Mouse (Mus musculus) lung, embryonic 16.5 days (tissue): ENCODE results near the gene Hspa1a. TPM values are rescaled to one million over a fixed set of nuclear protein-coding genes. Genes with fewer than 3 reads are reported as not detected.
"Not testable (repeated sequence)": the region's sequence is repeated elsewhere in the genome, so short reads cannot be mapped to it uniquely, and the experiment has no call there.

Experiments used
- ATAC-seq: fragments of 200-750 bp; cut with Nextera tagmentation; 2 replicates; pipeline ENCODE4 v1.8.0; 2017; ENCODE audit warnings: low read depth, mild to moderate bottlenecking, moderate library complexity
- H3K27ac ChIP-seq: fragments of 300-500 bp; sonication (generic); 2 replicates; pipeline ENCODE4 v1.5.1; 2014; ENCODE audit warnings: mild to moderate bottlenecking, control low read depth, low read length
- H3K27me3 ChIP-seq: fragments of 300-500 bp; sonication (generic); 2 replicates; pipeline ENCODE4 v1.6.1; 2014; ENCODE audit warnings: low read depth, low read length, mixed read lengths; ENCODE audit not compliant: control insufficient read depth, insufficient read depth
- H3K36me3 ChIP-seq: fragments of 300-500 bp; sonication (generic); 2 replicates; pipeline ENCODE4 v1.6.1; 2014; ENCODE audit warnings: low read length; ENCODE audit not compliant: control insufficient read depth, insufficient read depth
- H3K4me1 ChIP-seq: fragments of 300-500 bp; sonication (generic); replicated peaks from 2 replicates; pipeline ENCODE4 v1.6.1; 2014; ENCODE audit warnings: low read length, mixed read lengths; ENCODE audit not compliant: control insufficient read depth, insufficient read depth
- H3K4me2 ChIP-seq: fragments of 300-500 bp; sonication (generic); 2 replicates; pipeline ENCODE4 v1.6.1; 2014; ENCODE audit warnings: low read depth, low read length, control low read depth
- H3K4me3 ChIP-seq: fragments of 300-500 bp; sonication (generic); 2 replicates; pipeline ENCODE4 v1.5.1; 2014; ENCODE audit warnings: mild to moderate bottlenecking, low read length, control low read depth
- H3K9ac ChIP-seq: fragments of 300-500 bp; sonication (generic); 2 replicates; pipeline ENCODE4 v1.6.1; 2014; ENCODE audit warnings: low read length, control low read depth
- H3K9me3 ChIP-seq: fragments of 300-500 bp; sonication (generic); 2 replicates; pipeline ENCODE4 v1.6.1; 2016; ENCODE audit warnings: low read length; ENCODE audit not compliant: control insufficient read depth
- WGBS: fragments of 180-500 bp; shearing (Covaris S2); extraction: QIAGEN DNeasy Blood & Tissue Kit; methylation state at CpG from one replicate; pipeline ENCODE4 v1.1.7; 2014; 5-methylcytosine and 5-hydroxymethylcytosine counted together
- polyA plus RNA-seq: library from polyadenylated mRNA; unstranded; fragments of >200 nt; fragmentation: Nextera tagmentation; extraction: Ambion mirVana; gene quantifications from 2 replicates; pipeline ENCODE4 v1.2.1, GENCODE M21; 2015

Gene Hspa1a
- polyA plus RNA-seq, 1 experiment from 2014 or later = 4.4 TPM

GRCm38 (mm10) chr17:34954831-34955230 is 17.1 kb downstream of the Hspa1a start:
- ATAC-seq = no peak
- Histone ChIP-seq H3K27me3 (no peaks in the 10 kb centered on the region), H3K9me3 (no peaks in the 10 kb centered on the region), H3K4me2 (no peak overlapping the region), H3K4me3 (no peak overlapping the region), H3K4me1 (peaks cover 14% of the 10 kb centered on the region), H3K27ac (no peak overlapping the region), H3K9ac (no peak overlapping the region), H3K36me3 (peaks cover 9% of the 10 kb centered on the region; the same call in 1 of the 2 replicates)
- 85% methylated on average over 4 of the region's 4 CpGs for WGBS

- WGBS = 92% methylated on average over 4 of the region's 4 CpGs
- no peak overlapping the region for H3K4me2 ChIP-seq
- H3K27me3 ChIP-seq = no peaks in the 10 kb centered on the region
- no peak for ATAC-seq
- no peak overlapping the region for H3K9ac ChIP-seq
- H3K9me3 ChIP-seq = no peaks in the 10 kb centered on the region
- peaks cover 14% of the 10 kb centered on the region for H3K4me1 ChIP-seq
- no peak overlapping the region for H3K27ac ChIP-seq
- peaks cover 14% of the 10 kb centered on the region; the same call in 1 of the 2 replicates for H3K36me3 ChIP-seq
- no peak overlapping the region for H3K4me3 ChIP-seq
Observed at GRCm38 (mm10) chr17:34953904-34954303, 18.1 kb downstream of the Hspa1a start.

- no peak overlapping the region for H3K9ac ChIP-seq
- no peak for ATAC-seq
Observed at GRCm38 (mm10) chr17:34953258-34953657, 18.7 kb downstream of the Hspa1a start.

GRCm38 (mm10) chr17:34952378-34953040 is 19.4 kb downstream of the Hspa1a start:
- WGBS = under 1% methylated on average over 23 of the region's 23 CpGs
- peak; percentile 83 for ATAC-seq

More at GRCm38 (mm10) chr17:34953258-34953657, 18.7 kb downstream of the Hspa1a start:
- Histone ChIP-seq H3K27me3 (no peaks in the 10 kb centered on the region), H3K36me3 (peaks cover 14% of the 10 kb centered on the region; the same call in 1 of the 2 replicates), H3K9me3 (no peaks in the 10 kb centered on the region), H3K4me3 (no peak overlapping the region), H3K4me1 (peaks cover 14% of the 10 kb centered on the region), H3K27ac (no peak overlapping the region), H3K4me2 (no peak overlapping the region)
- WGBS = 81% methylated on average over 3 of the region's 3 CpGs

GRCm38 (mm10) chr17:34951636-34952377 is 20.1 kb downstream of the Hspa1a start:
- Histone ChIP-seq H3K9ac (peak overlapping the region; percentile 99), H3K36me3 (peaks cover 14% of the 10 kb centered on the region; the same call in 1 of the 2 replicates), H3K27me3 (no peaks in the 10 kb centered on the region), H3K4me3 (peak overlapping the region; percentile 98), H3K4me1 (peaks cover 14% of the 10 kb centered on the region), H3K9me3 (no peaks in the 10 kb centered on the region), H3K4me2 (peak overlapping the region; percentile 60), H3K27ac (peak overlapping the region; percentile 93)
- WGBS = under 1% methylated on average over 29 of the region's 29 CpGs
- ATAC-seq = peak; percentile 6

More at GRCm38 (mm10) chr17:34952378-34953040, 19.4 kb downstream of the Hspa1a start:
- Histone ChIP-seq H3K9me3 (no peaks in the 10 kb centered on the region), H3K27me3 (no peaks in the 10 kb centered on the region), H3K4me2 (peak overlapping the region; percentile 60), H3K4me1 (peaks cover 14% of the 10 kb centered on the region), H3K36me3 (peaks cover 14% of the 10 kb centered on the region; the same call in 1 of the 2 replicates), H3K27ac (peak overlapping the region; percentile 93), H3K4me3 (peak overlapping the region; percentile 98), H3K9ac (peak overlapping the region; percentile 99)

- H3K9me3 ChIP-seq = no peaks in the 10 kb centered on the region
- peaks cover 14% of the 10 kb centered on the region; the same call in 1 of the 2 replicates for H3K36me3 ChIP-seq
- no peak for ATAC-seq
- H3K4me2 ChIP-seq = peak overlapping the region; percentile 60
- H3K4me3 ChIP-seq = peak overlapping the region; percentile 98
- H3K27me3 ChIP-seq = no peaks in the 10 kb centered on the region
- peak overlapping the region; percentile 99 for H3K9ac ChIP-seq
- H3K27ac ChIP-seq = peak overlapping the region; percentile 93
- H3K4me1 ChIP-seq = peaks cover 14% of the 10 kb centered on the region
- 28% methylated on average over 10 of the region's 10 CpGs for WGBS
Observed at GRCm38 (mm10) chr17:34950514-34951455, 21.2 kb downstream of the Hspa1a start.

- Histone ChIP-seq H3K36me3 (peaks cover 14% of the 10 kb centered on the region; the same call in 1 of the 2 replicates), H3K9me3 (no peaks in the 10 kb centered on the region), H3K4me2 (no peak overlapping the region), H3K27ac (no peak overlapping the region), H3K4me1 (peaks cover 14% of the 10 kb centered on the region), H3K9ac (no peak overlapping the region), H3K27me3 (no peaks in the 10 kb centered on the region), H3K4me3 (no peak overlapping the region)
- ATAC-seq = no peak
- WGBS = 25% methylated on average over 4 of the region's 4 CpGs
Observed at GRCm38 (mm10) chr17:34949553-34949969, 22.4 kb downstream of the Hspa1a start.

- H3K4me3 ChIP-seq, H3K27me3 ChIP-seq, H3K4me2 ChIP-seq, H3K27ac ChIP-seq, ATAC-seq, H3K9ac ChIP-seq, H3K9me3 ChIP-seq: not testable (repeated sequence)
- H3K36me3 ChIP-seq = peaks cover 14% of the 10 kb centered on the region; the same call in 1 of the 2 replicates
- H3K4me1 ChIP-seq = peaks cover 14% of the 10 kb centered on the region
- 52% methylated on average over 9 of the region's 9 CpGs for WGBS
Observed at GRCm38 (mm10) chr17:34948721-34949552, 23.0 kb downstream of the Hspa1a start.
